Mouse (Mus musculus) c-Kit-negative CD71-positive TER-119-positive erythroid progenitor cells, embryonic 14.5 days (primary cell): ENCODE data around the gene Polr2m.
"Not testable (repeated sequence)": the region's sequence is repeated elsewhere in the genome, so short reads cannot be mapped to it uniquely, and the experiment has no call there.

Experiments used
- DNase-seq: peaks from one replicate; pipeline ENCODE4 v3.0.0-alpha.2; 2013; ENCODE audit warnings: low read depth, low spot score

The Polr2m gene

GRCm38 (mm10) chr9:71485475-71486094, at the start of gene Polr2m:
TSS of gene Polr2m (minus strand) at chr9:71485935.
- DNase-seq, result peak; percentile 68

GRCm38 (mm10) chr9:71535036-71535435, 49.3 kb upstream of the Polr2m start:
- DNase-seq, result no peak

- DNase-seq, result no peak
These were observed 44.2 kb upstream of the Polr2m start for GRCm38 (mm10) chr9:71529960-71530359.

- DNase-seq, result no peak
These were observed 41.7 kb upstream of the Polr2m start for GRCm38 (mm10) chr9:71527438-71527837.

GRCm38 (mm10) chr9:71523901-71524300, 38.2 kb upstream of the Polr2m start:
- no peak for DNase-seq

GRCm38 (mm10) chr9:71519836-71520235, 34.1 kb upstream of the Polr2m start:
- DNase-seq, result no peak

- DNase-seq, result no peak
These were observed 31.8 kb upstream of the Polr2m start for GRCm38 (mm10) chr9:71517487-71517886.

GRCm38 (mm10) chr9:71515862-71516261, 30.1 kb upstream of the Polr2m start:
- DNase-seq, result no peak

GRCm38 (mm10) chr9:71513566-71513965, 27.8 kb upstream of the Polr2m start:
- DNase-seq, result no peak

- no peak for DNase-seq
These were observed 27.2 kb upstream of the Polr2m start for GRCm38 (mm10) chr9:71512899-71513298.

GRCm38 (mm10) chr9:71498391-71499182, 12.9 kb upstream of the Polr2m start:
- no peak for DNase-seq

- DNase-seq, result no peak
These were observed 10.9 kb upstream of the Polr2m start for GRCm38 (mm10) chr9:71496637-71497036.

GRCm38 (mm10) chr9:71493771-71494170, 8.0 kb upstream of the Polr2m start:
- DNase-seq, result no peak

GRCm38 (mm10) chr9:71492296-71493025, 6.7 kb upstream of the Polr2m start:
- no peak for DNase-seq

- DNase-seq, result no peak
These were observed 4.3 kb upstream of the Polr2m start for GRCm38 (mm10) chr9:71490076-71490475.

- no peak for DNase-seq
These were observed 392 bp upstream of the Polr2m start for GRCm38 (mm10) chr9:71486127-71486526.

GRCm38 (mm10) chr9:71484871-71485474, 762 bp downstream of the Polr2m start:
- DNase-seq, result no peak

- not testable (repeated sequence) for DNase-seq
These were observed 1.9 kb downstream of the Polr2m start for GRCm38 (mm10) chr9:71483872-71484271.

GRCm38 (mm10) chr9:71480305-71480704, 5.4 kb downstream of the Polr2m start:
- DNase-seq, result no peak

- DNase-seq, result no peak
These were observed 6.3 kb downstream of the Polr2m start for GRCm38 (mm10) chr9:71479413-71479812.

- DNase-seq, result no peak
These were observed 7.1 kb downstream of the Polr2m start for GRCm38 (mm10) chr9:71478596-71478995.

GRCm38 (mm10) chr9:71476601-71477000, 9.1 kb downstream of the Polr2m start:
- DNase-seq, result no peak
